In the genomic region with DNA sequence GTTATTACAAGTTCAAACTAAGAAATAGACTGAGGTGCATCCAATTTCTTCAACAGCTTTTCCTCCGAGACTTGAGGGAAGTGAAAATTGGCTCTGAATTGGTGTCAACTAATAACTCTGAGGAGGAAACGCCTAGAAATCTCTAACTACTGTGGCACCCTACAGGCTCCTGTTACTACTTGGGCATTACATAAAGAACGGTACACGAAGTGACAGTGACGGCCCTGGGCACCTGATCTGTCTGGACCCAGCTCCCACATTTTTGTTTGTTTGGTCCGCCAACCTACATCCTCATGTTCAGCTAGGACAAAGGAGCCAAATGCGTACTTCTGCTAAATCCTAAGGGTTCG, we compare ENCODE assay signal across 8 mouse cellular contexts. TPM values are rescaled to one million over a fixed set of nuclear protein-coding genes. Genes with fewer than 3 reads are reported as not detected.
DNase-seq lines count a peak whose midpoint lies in the region; ATAC-seq lines count a peak whose summit lies in the region.

No protein-coding gene starts in this region.

- no peak for DNase-seq in kidney, adult 8-10 months
- peak; percentile 15 for DNase-seq in c-Kit-negative CD71-positive TER-119-positive erythroid progenitor cells, embryonic 14.5 days (ENCODE audit: low read depth, low spot score)
- DNase-seq in hindbrain, embryonic 14.5 days (ENCODE audit: low spot score): peak; percentile 48
- DNase-seq in layer of hippocampus, postnatal 36 days: no peak
- no peak for DNase-seq in thymus, postnatal 36 days
- DNase-seq in adrenal gland, adult (ENCODE audit: inconsistent age in 2 of 2, low spot score in 1 of 2): no peak

- H3K4me2 ChIP-seq in kidney, embryonic 16.5 days (replicated peaks; ENCODE audit: low read depth, low read length): peak overlapping the region; percentile 67
- H3K4me2 ChIP-seq in hindbrain, embryonic 14.5 days (replicated peaks): peak overlapping the region; percentile 82
- peak overlapping the region; percentile 71 for H3K4me2 ChIP-seq in midbrain, embryonic 12.5 days (replicated peaks)

- no peaks in the 10 kb centered on the region for H3K27me3 ChIP-seq in kidney, embryonic 16.5 days (ENCODE audit: insufficient read depth, low read length)
- H3K27me3 ChIP-seq in hindbrain, embryonic 14.5 days (ENCODE audit: control insufficient read depth, insufficient read depth, low read length): no peaks in the 10 kb centered on the region
- no peaks in the 10 kb centered on the region for H3K27me3 ChIP-seq in midbrain, embryonic 12.5 days

- 3% methylated on average over 8 of the region's 8 CpGs for WGBS in kidney, embryonic 16.5 days
- 5% methylated on average over 8 of the region's 8 CpGs for WGBS in hindbrain, embryonic 14.5 days
- 7% methylated on average over 8 of the region's 8 CpGs for WGBS in midbrain, embryonic 12.5 days

- H3K27ac ChIP-seq in kidney, embryonic 16.5 days (ENCODE audit: low read length): peak overlapping the region; percentile 97
- H3K27ac ChIP-seq in hindbrain, embryonic 14.5 days: peak overlapping the region; percentile 95
- H3K27ac ChIP-seq in midbrain, embryonic 12.5 days (replicated peaks): peak overlapping the region; percentile 94

- H3K9ac ChIP-seq in kidney, embryonic 16.5 days (replicated peaks; ENCODE audit: low read length): peak overlapping the region; percentile 93
- peak overlapping the region; percentile 97 for H3K9ac ChIP-seq in hindbrain, embryonic 14.5 days
- H3K9ac ChIP-seq in midbrain, embryonic 12.5 days (replicated peaks): peak overlapping the region; percentile 92

- H3K9me3 ChIP-seq in kidney, embryonic 16.5 days (ENCODE audit: low read length): no peaks in the 10 kb centered on the region
- H3K9me3 ChIP-seq in hindbrain, embryonic 14.5 days (ENCODE audit: control insufficient read depth, low read length): no peaks in the 10 kb centered on the region
- H3K9me3 ChIP-seq in midbrain, embryonic 12.5 days: no peaks in the 10 kb centered on the region

- H3K36me3 ChIP-seq in kidney, embryonic 16.5 days (ENCODE audit: insufficient read depth, low read length): peaks cover 3% of the 10 kb centered on the region; the same call in 1 of the 2 replicates
- no peaks in the 10 kb centered on the region for H3K36me3 ChIP-seq in hindbrain, embryonic 14.5 days (replicated peaks; ENCODE audit: control insufficient read depth, insufficient read depth)
- H3K36me3 ChIP-seq in midbrain, embryonic 12.5 days: peaks cover 8% of the 10 kb centered on the region; the same call in 1 of the 2 replicates

- peaks cover 27% of the 10 kb centered on the region for H3K4me1 ChIP-seq in kidney, embryonic 16.5 days (ENCODE audit: insufficient read depth, low read length)
- H3K4me1 ChIP-seq in hindbrain, embryonic 14.5 days (replicated peaks; ENCODE audit: control insufficient read depth, insufficient read depth, low read length): peaks cover 18% of the 10 kb centered on the region
- peaks cover 19% of the 10 kb centered on the region for H3K4me1 ChIP-seq in midbrain, embryonic 12.5 days

- ATAC-seq in kidney, embryonic 16.5 days (ENCODE audit: low FRiP score, low TSS enrichment): no peak; the same call in 1 of the 2 replicates
- no peak; the same call in 1 of the 2 replicates for ATAC-seq in hindbrain, embryonic 14.5 days (ENCODE audit: low FRiP score)
- ATAC-seq in midbrain, embryonic 12.5 days (ENCODE audit: low FRiP score, low read depth): peak; percentile 11

- H3K4me3 ChIP-seq in kidney, embryonic 16.5 days (ENCODE audit: low read length): peak overlapping the region; percentile 79
- peak overlapping the region; percentile 80 for H3K4me3 ChIP-seq in hindbrain, embryonic 14.5 days (replicated peaks; ENCODE audit: low read length)
- H3K4me3 ChIP-seq in midbrain, embryonic 12.5 days: peak overlapping the region; percentile 77

RNA-seq across cellular contexts. Expression of a gene that starts 0.5 kb away (rescaled TPM):
- 21.5 and 22.0 TPM in 2 replicates for polyA plus RNA-seq in kidney, embryonic 16.5 days (2015; fragmentation: Nextera tagmentation; extraction: Ambion mirVana)
- polyA plus RNA-seq in hindbrain, embryonic 14.5 days (2014; fragmentation: Nextera tagmentation; extraction: Ambion mirVana): 15.8 and 17.6 TPM in 2 replicates
- 20.5 and 20.6 TPM in 2 replicates for polyA plus RNA-seq in midbrain, embryonic 12.5 days (2016; fragmentation: Nextera tagmentation; extraction: Ambion mirVana)
- total RNA-seq in layer of hippocampus, postnatal 36 days (2021): 10 to 100 TPM; 11.0 to 12.3 TPM

Comparison
In these comparisons a context has a peak if more than half of its experiments do, and no peak if none do; other contexts are left out.
1. DNase-seq: peak in c-Kit-negative CD71-positive TER-119-positive erythroid progenitor cells, embryonic 14.5 days (single experiment) and hindbrain, embryonic 14.5 days (single experiment); none in kidney, adult 8-10 months (0 of 2), layer of hippocampus, postnatal 36 days (0 of 2), thymus, postnatal 36 days (0 of 2) and adrenal gland, adult (0 of 2).
2. Peak in every context shown above with its lines, with median percentiles within 50 percentile points of each other: H3K27ac ChIP-seq, H3K4me2 ChIP-seq, H3K4me3 ChIP-seq and H3K9ac ChIP-seq.